Mouse (Mus musculus) hindbrain, embryonic 14.5 days (tissue): ENCODE data around the gene Wfdc15a. TPM values are rescaled to one million over a fixed set of nuclear protein-coding genes. Genes with fewer than 3 reads are reported as not detected.

Experiments used
- ATAC-seq: fragments of 200-750 bp; cut with Nextera tagmentation; 2 replicates; pipeline ENCODE4 v1.8.0; 2017; ENCODE audit warnings: moderate number of reproducible peaks, mild to moderate bottlenecking, moderate TSS enrichment, moderate library complexity; ENCODE audit not compliant: low FRiP score
- DNase-seq: peaks from one replicate; pipeline ENCODE4 v3.0.0-alpha.2; 2015; ENCODE audit warnings: low spot score
- H3K27ac ChIP-seq: fragments of 300-500 bp; sonication (generic); 2 replicates; pipeline ENCODE4 v1.5.1; 2014; ENCODE audit warnings: mild to moderate bottlenecking, moderate library complexity
- H3K27me3 ChIP-seq: fragments of 300-500 bp; sonication (generic); 2 replicates; pipeline ENCODE4 v1.6.1; 2014; ENCODE audit warnings: mild to moderate bottlenecking, low read length, mixed read lengths; ENCODE audit not compliant: control insufficient read depth, insufficient read depth
- H3K36me3 ChIP-seq: fragments of 300-500 bp; sonication (generic); replicated peaks from 2 replicates; pipeline ENCODE4 v1.6.1; 2014; ENCODE audit not compliant: control insufficient read depth, insufficient read depth
- H3K4me1 ChIP-seq: fragments of 300-500 bp; sonication (generic); replicated peaks from 2 replicates; pipeline ENCODE4 v1.6.1; 2014; ENCODE audit warnings: antibody characterized with exemption, low read length, mixed read lengths; ENCODE audit not compliant: control insufficient read depth, insufficient read depth
- H3K4me2 ChIP-seq: fragments of 300-500 bp; sonication (generic); replicated peaks from 2 replicates; pipeline ENCODE4 v1.6.1; 2014; ENCODE audit warnings: mild to moderate bottlenecking, moderate library complexity
- H3K4me3 ChIP-seq: fragments of 300-500 bp; sonication (generic); replicated peaks from 2 replicates; pipeline ENCODE4 v1.5.1; 2014; ENCODE audit warnings: mild to moderate bottlenecking, low read length
- H3K9ac ChIP-seq: fragments of 300-500 bp; sonication (generic); 2 replicates; pipeline ENCODE4 v1.6.1; 2014
- H3K9me3 ChIP-seq: fragments of 300-500 bp; sonication (generic); 2 replicates; pipeline ENCODE4 v1.6.1; 2016; ENCODE audit warnings: low read length; ENCODE audit not compliant: control insufficient read depth
- WGBS: fragments of 180-500 bp; shearing (Covaris S2); extraction: QIAGEN DNeasy Blood & Tissue Kit; methylation state at CpG from one replicate; pipeline ENCODE4 v1.1.7; 2014; 5-methylcytosine and 5-hydroxymethylcytosine counted together
- polyA plus RNA-seq: library from polyadenylated mRNA; unstranded; fragments of >200 nt; fragmentation: Nextera tagmentation; extraction: Ambion mirVana; gene quantifications from 2 replicates; pipeline ENCODE4 v1.2.1, GENCODE M21; 2014

The Wfdc15a gene
- not detected in 2 replicates for polyA plus RNA-seq

DNA sequence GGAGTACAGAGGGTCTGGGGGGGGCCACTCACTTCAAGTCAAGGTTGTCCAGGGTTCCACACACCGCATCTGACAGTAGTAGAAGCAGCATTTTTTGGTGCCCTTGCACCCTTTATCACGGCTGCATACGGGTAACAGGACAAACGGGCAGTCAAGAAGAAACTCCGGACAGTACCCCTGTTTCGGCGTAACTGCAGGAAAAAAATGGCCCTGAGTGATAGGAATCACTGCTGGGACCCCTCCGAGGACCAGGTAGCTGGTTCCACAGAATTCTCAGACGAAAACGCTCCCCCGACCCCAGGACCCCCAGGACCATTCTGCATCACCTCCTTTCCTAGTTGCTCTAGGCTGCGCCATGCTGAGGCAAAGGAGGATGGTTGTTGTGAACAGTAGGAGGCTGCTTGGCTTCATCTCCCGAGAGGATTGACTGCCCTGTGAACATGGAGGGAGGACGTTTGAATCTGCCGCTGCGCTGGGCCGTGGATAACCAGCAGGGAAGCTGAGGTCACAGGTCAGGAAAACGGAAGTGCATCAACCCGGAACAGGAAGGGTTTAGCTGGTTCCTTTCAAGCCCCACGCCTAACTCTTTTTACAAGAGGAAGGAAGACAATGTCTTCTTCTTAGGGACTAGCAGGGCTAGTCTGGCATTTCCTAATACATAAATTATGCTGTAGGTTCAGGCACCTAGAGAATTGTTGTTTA, at the start of gene Wfdc15a:
Gene Wfdc15a (minus strand): TSS at position 505 of the 702 bp plus-strand sequence.
- H3K4me2 ChIP-seq, result no peak within 1 kb of the TSS

GRCm38 (mm10) chr2:164238366-164238765, 38.4 kb upstream of the Wfdc15a start, which contains the start of gene Svs2:
Svs2 (minus strand) TSS chr2:164238466.
- no peaks in the 10 kb centered on the region for H3K4me1 ChIP-seq
- no peaks in the 10 kb centered on the region for H3K27me3 ChIP-seq
- H3K27ac ChIP-seq, result no peak within 1 kb of the TSS
- no peaks in the 10 kb centered on the region for H3K9me3 ChIP-seq
- H3K4me3 ChIP-seq, result no peak within 1 kb of the TSS
- DNase-seq (no peak), ATAC-seq (no peak)
- H3K4me2 ChIP-seq, result no peak within 1 kb of the TSS
- H3K36me3 ChIP-seq, result no peaks in the 10 kb centered on the region
- WGBS, result 87% methylated on average over 3 of the region's 3 CpGs
- no peak within 1 kb of the TSS for H3K9ac ChIP-seq

More for the DNA sequence above, at the start of gene Wfdc15a:
- no peak within 1 kb of the TSS for H3K9ac ChIP-seq
- ATAC-seq (no peak), DNase-seq (no peak)
- H3K4me3 ChIP-seq, result no peak within 1 kb of the TSS
- H3K9me3 ChIP-seq, result no peaks in the 10 kb centered on the region
- 75% methylated on average over 20 of the region's 20 CpGs for WGBS
- no peak within 1 kb of the TSS for H3K27ac ChIP-seq
- no peaks in the 10 kb centered on the region for H3K36me3 ChIP-seq
- H3K4me1 ChIP-seq, result no peaks in the 10 kb centered on the region
- no peaks in the 10 kb centered on the region for H3K27me3 ChIP-seq

- 89% methylated on average over 8 of the region's 8 CpGs for WGBS
- no peak overlapping the region for H3K4me3 ChIP-seq
- no peak overlapping the region for H3K27ac ChIP-seq
Observed at GRCm38 (mm10) chr2:164232671-164233070, 32.7 kb upstream of the Wfdc15a start.

DNA sequence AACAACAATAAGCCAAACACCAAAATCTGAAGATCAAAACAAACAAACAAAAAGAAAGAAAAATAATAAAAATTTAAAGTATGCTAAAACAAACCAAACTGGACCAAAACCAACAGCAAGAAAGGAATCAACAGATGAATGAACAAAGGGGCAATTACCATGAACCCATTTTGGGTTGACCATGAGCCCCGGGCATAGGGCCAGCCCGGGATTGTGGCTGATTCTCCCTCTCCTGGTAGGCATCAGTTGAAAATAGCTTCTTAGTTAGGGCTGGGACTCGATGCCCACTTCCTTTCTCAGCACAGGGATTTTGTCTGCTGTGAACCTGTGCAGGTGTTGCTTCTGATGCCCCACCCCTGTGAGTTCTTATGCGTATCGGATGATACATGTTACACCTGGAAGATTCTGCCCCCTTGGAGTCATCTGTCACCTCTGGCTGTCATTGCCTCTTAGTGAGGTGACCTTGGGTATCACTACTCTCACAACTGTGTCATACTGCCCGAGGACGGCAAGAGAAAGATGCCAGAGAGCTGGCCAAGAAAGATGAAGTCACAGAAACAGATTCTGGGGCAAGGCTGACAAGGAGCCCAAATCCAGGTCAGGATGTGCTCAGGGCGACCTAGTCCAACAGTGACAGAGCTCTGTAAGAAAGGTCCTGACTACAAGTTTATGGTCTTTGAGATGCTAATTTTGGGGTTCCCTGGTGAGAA, 28.6 kb upstream of the Wfdc15a start:
- ATAC-seq (no peak), DNase-seq (no peak)
- no peaks in the 10 kb centered on the region for H3K27me3 ChIP-seq
- no peak overlapping the region for H3K4me2 ChIP-seq
- 94% methylated on average over 8 of the region's 8 CpGs for WGBS
- H3K9me3 ChIP-seq, result no peaks in the 10 kb centered on the region
- no peak overlapping the region for H3K4me3 ChIP-seq
- no peak overlapping the region for H3K9ac ChIP-seq
- H3K36me3 ChIP-seq, result no peaks in the 10 kb centered on the region
- H3K27ac ChIP-seq, result no peak overlapping the region
- H3K4me1 ChIP-seq, result no peaks in the 10 kb centered on the region

More at GRCm38 (mm10) chr2:164232671-164233070, 32.7 kb upstream of the Wfdc15a start:
- ATAC-seq (no peak), DNase-seq (no peak)
- Histone ChIP-seq H3K27me3 (no peaks in the 10 kb centered on the region), H3K36me3 (no peaks in the 10 kb centered on the region), H3K9me3 (no peaks in the 10 kb centered on the region), H3K4me1 (no peaks in the 10 kb centered on the region), H3K4me2 (no peak overlapping the region), H3K9ac (no peak overlapping the region)

- H3K27me3 ChIP-seq, result no peaks in the 10 kb centered on the region
- H3K9ac ChIP-seq, result no peak within 1 kb of the TSS
- ATAC-seq (no peak), DNase-seq (no peak)
- H3K4me1 ChIP-seq, result no peaks in the 10 kb centered on the region
- H3K27ac ChIP-seq, result no peak within 1 kb of the TSS
- no peaks in the 10 kb centered on the region for H3K9me3 ChIP-seq
- WGBS, result 85% methylated on average over 11 of the region's 11 CpGs
- no peak within 1 kb of the TSS for H3K4me2 ChIP-seq
- no peaks in the 10 kb centered on the region for H3K36me3 ChIP-seq
- H3K4me3 ChIP-seq, result no peak within 1 kb of the TSS
Observed at GRCm38 (mm10) chr2:164221522-164221921, 21.6 kb upstream of the Wfdc15a start, which contains the start of gene Wfdc15b. Wfdc15b (minus strand) TSS chr2:164221660.

- H3K27ac ChIP-seq, result no peak overlapping the region
- no peaks in the 10 kb centered on the region for H3K36me3 ChIP-seq
- no peak overlapping the region for H3K4me2 ChIP-seq
- no peaks in the 10 kb centered on the region for H3K27me3 ChIP-seq
- no peak overlapping the region for H3K9ac ChIP-seq
- H3K4me1 ChIP-seq, result no peaks in the 10 kb centered on the region
- no peaks in the 10 kb centered on the region for H3K9me3 ChIP-seq
- ATAC-seq (no peak), DNase-seq (no peak)
- WGBS, result 90% methylated on average over 9 of the region's 9 CpGs
- H3K4me3 ChIP-seq, result no peak overlapping the region
Observed at GRCm38 (mm10) chr2:164219295-164219694, 19.4 kb upstream of the Wfdc15a start.

DNA sequence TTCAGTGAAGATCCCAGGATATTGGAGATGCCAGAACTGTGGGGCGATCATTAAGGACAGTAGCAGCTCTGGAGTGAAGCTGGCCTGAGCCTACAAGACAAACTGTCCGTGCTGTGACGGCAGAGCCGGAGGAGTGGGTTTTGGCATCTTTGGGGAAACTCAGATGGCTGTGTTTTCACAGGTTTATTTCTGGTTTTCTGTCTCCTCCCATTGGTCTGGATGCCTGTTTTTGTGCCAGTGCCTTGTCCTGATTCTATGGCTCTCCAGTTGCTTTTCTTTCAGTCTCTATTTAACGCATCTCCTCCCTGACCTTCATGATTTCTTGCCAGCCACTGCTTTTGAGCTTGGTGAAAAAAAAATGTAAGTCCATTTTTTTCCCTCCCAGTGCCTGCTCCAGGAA, 12.8 kb upstream of the Wfdc15a start:
- Histone ChIP-seq H3K9me3 (no peaks in the 10 kb centered on the region), H3K27me3 (no peaks in the 10 kb centered on the region), H3K9ac (no peak overlapping the region), H3K36me3 (no peaks in the 10 kb centered on the region), H3K27ac (no peak overlapping the region), H3K4me3 (no peak overlapping the region), H3K4me2 (no peak overlapping the region), H3K4me1 (no peaks in the 10 kb centered on the region)
- ATAC-seq (no peak), DNase-seq (no peak)
- 83% methylated on average over 5 of the region's 5 CpGs for WGBS

GRCm38 (mm10) chr2:164210892-164211291, 11.0 kb upstream of the Wfdc15a start:
- H3K27ac ChIP-seq, result no peak overlapping the region
- H3K9ac ChIP-seq, result no peak overlapping the region
- no peaks in the 10 kb centered on the region for H3K9me3 ChIP-seq
- DNase-seq (no peak), ATAC-seq (no peak)
- no peaks in the 10 kb centered on the region for H3K4me1 ChIP-seq
- WGBS, result 86% methylated on average over 4 of the region's 4 CpGs
- H3K4me3 ChIP-seq, result no peak overlapping the region
- H3K36me3 ChIP-seq, result no peaks in the 10 kb centered on the region
- H3K27me3 ChIP-seq, result no peaks in the 10 kb centered on the region
- H3K4me2 ChIP-seq, result no peak overlapping the region

- no peaks in the 10 kb centered on the region for H3K9me3 ChIP-seq
- no peaks in the 10 kb centered on the region for H3K27me3 ChIP-seq
- H3K27ac ChIP-seq, result no peak overlapping the region
- WGBS, result 81% methylated on average over 4 of the region's 4 CpGs
- no peaks in the 10 kb centered on the region for H3K4me1 ChIP-seq
- no peak overlapping the region for H3K9ac ChIP-seq
- DNase-seq (no peak), ATAC-seq (no peak)
- no peaks in the 10 kb centered on the region for H3K36me3 ChIP-seq
- no peak overlapping the region for H3K4me2 ChIP-seq
- no peak overlapping the region for H3K4me3 ChIP-seq
Observed at GRCm38 (mm10) chr2:164206676-164207075, 6.7 kb upstream of the Wfdc15a start.
